Mouse (Mus musculus): Measurements from ENCODE around the gene Lin28b. TPM values are rescaled to one million over a fixed set of nuclear protein-coding genes. Genes with fewer than 3 reads are reported as not detected.

Gene Lin28b
- total RNA-seq, 1 experiment from 2014 or later, result not detected

- no peak for ATAC-seq (replicated peaks; ENCODE audit: low read depth, poor library complexity, severe bottlenecking)
Measured at GRCm38 (mm10) chr10:45334925-45335324, 151.3 kb downstream of the Lin28b start.

DNA sequence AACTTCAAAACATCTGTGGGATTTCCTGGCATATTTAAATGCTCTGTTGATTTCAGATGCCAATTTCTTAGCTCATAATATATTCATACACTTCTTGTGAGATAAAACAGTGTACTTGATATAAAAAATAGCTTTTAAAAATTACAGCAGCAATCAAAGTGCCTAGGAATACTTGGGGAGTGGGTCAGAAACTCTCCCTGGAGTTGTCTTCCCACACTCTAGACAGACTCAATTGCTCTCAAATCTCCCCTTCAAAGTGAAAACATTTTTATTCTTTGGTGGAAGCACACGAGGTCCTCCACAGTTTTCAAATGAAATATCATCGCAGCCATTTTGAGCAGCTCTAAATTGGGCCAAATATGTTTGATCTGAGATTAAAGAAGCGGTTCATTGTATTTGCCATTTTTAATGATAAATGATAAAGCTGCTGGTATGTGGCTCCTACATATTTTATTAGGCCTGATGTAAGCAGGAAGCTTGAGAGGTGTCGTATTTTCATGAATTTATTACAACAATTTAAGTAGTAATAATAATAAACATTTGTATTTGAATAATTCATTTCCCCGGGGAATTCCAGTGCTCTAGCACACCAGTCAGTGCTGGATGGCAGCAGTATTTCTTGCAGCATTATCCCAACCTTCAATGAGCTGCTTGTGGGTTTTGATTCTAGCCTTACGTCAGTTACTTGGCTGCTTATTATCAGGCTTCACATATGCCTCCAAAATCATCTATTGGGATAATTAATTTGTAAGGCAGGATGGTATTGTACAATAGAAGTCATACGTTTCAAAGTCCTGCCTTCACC is 157.8 kb downstream of the Lin28b start:
- ATAC-seq (replicated peaks; ENCODE audit: low read depth, poor library complexity, severe bottlenecking), result no peak

Other genes starting within 250 kb of the Lin28b start
- not detected in 2 replicates for gene Bves, start 150.6 kb downstream of the Lin28b start, total RNA-seq (2017)
- gene Hace1, start 91.4 kb upstream of the Lin28b start, total RNA-seq (2017), result 26.5 and 35.3 TPM in 2 replicates

All from common myeloid progenitor, adult 5-6 weeks (primary cell).